Mouse (Mus musculus): ENCODE measurements around the gene Phlda1.

Phlda1 gene

DNA sequence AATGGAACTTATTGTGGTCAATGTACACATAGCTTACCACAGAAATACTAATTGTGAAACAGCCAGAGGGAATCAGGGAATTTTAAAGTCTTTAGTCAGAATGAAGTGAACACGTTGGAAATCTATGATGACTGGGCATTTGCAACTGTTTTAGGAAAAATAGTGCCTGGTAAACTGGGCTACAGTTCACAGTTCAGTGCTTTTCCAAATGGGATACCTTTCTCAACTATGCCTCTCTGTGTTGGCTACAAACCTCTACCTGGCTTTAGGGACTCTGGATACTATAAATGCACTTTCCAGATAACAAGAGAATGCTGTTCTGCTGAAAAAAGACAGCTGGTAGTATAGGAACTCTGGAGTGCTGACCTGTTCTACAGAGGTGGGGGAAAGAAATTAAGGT is 1.5 kb upstream of the Phlda1 start:
- no peak for DNase-seq (ENCODE audit: low spot score in 2 of 2)

DNA sequence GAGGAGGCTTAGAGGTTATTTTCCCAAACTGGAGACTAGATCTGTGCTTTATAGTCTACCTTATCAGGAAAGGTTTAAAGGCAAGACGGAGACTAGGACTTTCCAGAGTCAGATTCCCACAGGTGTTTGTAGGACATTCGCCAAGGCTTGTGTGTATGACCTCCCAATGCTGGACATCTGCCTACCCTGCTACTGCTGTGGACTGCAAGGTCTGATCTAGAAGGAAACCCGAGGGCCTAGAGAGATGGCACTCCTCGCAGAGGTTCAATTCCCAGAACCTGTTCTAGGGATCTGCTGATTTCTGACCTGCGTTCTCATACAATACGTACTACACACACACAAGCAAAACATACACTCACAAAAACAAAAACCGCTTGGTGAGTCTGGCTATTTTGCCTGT is 680 bp upstream of the Phlda1 start:
- no peak for DNase-seq (ENCODE audit: low spot score in 2 of 2)

DNA sequence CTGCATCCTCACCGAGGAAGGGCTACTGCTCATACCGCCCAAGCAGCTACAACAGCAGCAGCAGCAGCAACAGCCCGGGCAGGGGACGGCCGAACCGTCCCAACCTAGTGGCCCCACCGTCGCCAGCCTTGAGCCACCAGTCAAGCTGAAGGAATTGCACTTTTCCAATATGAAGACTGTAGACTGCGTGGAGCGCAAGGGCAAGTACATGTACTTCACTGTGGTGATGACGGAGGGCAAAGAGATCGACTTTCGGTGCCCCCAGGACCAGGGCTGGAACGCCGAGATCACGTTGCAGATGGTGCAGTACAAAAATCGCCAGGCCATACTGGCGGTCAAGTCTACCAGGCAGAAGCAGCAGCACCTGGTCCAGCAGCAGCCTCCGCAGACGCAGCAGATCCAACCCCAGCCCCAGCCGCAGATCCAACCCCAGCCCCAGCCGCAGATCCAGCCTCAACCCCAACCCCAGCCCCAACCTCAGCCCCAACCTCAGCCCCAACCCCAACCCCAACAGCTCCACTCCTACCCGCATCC is 907 bp downstream of the Phlda1 start:
- no peak for DNase-seq (ENCODE audit: low spot score in 2 of 2)

DNA sequence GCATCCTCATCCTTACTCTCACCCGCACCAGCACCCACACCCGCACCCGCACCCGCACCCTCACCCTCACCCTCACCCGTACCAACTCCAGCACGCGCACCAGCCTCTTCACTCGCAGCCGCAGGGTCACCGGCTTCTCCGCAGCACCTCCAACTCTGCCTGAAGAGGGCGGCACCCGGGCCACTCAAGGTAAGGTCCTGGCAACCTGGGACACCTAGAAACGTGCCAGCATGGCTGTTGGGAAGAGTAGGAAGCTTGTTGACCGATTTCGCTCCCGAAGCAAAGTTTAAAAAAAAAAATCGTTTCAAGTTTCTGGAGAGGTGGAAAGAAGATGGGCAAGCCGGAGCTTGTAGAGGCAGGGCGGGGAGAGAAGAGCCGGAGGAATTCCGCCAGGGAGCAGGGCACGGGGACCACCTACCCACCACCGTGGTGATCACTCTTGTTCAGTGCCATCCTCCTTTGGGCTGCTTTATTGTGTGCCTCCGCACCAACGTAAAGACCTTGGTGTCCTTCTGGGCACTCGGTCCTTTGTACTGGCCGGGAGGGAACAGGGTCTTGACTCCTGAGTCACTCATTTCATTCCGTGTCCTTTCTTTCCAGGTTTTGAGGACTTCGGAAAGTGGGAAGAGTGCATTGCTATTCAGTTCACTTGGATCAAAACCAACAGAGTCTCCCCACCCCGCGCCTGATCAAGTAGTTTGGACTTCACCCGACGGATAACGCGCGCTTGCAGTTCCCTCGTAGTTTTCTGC is 1.6 kb downstream of the Phlda1 start:
- DNase-seq (ENCODE audit: low spot score in 2 of 2), result peak; percentile 42 to 51

DNA sequence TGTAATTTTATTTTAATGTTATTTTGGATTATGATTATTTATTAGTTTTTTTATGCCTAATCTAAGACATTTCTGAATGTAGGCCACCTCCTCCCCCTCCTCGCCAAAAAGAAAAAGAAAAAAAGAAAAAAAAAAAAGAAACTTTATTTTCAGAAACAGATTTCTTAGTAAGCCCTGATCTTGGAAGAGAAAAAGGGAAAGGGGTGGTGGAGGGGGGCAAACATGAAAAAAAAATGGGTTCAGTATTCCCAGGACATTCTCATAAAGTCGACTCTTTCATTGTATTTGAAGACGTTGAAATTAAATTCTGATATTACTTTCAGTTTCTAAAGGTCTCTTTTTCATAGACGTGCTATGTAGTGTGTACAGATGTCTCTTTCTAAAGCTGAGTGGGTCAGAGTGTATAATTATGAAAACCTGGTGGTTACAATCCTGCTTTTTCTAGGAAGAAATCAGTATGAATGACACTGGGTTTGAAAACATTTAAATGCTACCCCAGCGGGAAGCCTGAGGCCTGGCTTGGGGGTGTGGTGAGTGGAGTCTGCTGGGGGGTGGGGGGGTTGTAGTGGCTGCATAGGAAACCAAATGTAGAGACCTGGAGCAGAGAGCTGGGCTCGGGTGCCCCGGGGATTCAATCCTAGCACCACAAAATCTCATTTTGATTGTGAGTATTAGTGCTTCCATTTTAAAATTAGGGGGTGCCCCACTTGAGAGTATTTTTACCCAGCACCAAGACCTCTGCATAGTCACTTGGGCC is 2.4 kb downstream of the Phlda1 start:
- no peak for DNase-seq (ENCODE audit: low spot score in 2 of 2)

DNA sequence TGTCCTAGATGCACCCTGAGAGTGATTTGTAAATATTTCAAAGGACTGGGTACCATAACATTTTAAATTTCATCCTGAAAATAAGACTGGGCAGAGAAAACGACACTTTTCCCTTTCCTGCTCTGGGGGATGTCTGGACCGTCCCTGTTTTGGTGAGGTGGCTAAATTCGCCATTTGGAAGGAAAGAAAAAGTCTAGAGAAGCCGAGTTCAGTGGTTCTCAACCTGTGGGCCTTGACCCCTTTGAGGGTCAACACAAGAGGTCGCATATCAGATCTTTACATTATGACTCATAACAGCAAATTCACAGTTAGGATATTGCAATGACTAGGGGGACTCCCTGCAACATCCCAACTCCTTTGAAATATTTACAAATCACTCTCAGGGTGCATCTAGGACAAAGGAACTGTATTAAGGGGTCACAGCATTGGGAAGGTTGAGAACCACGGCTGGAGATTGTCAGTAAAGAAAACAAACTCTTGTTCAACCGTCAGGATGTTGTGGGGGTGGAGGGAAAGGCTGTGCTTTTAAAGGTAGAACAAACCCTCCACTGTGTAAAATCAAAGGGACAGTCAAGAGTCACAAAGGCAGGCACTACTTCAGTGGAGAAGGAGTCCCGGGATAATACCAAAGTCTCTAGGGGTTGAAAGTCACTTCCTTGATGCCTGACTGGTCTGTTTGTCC is 3.2 kb downstream of the Phlda1 start:
- DNase-seq (ENCODE audit: low spot score in 2 of 2), result no peak

DNA sequence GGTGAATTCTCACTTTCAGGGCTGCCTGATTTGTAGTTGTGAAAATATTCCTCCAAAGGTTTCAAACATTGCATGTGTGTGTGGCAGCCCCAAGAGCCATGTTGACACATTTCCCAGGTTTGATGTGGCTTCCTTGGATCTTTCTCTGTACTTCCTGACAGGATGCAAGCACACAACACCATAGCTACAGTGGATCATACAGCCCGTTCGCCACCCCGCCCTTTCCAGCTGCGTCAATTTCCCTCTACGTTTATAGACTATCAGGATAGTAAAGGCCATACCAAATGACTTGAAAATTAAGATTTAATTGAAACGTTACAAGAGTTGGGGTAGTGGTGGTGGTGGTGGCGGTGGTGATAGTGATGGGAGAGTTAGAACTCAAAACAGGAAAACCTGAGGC is 3.9 kb downstream of the Phlda1 start:
- DNase-seq (ENCODE audit: low spot score in 2 of 2), result no peak

DNA sequence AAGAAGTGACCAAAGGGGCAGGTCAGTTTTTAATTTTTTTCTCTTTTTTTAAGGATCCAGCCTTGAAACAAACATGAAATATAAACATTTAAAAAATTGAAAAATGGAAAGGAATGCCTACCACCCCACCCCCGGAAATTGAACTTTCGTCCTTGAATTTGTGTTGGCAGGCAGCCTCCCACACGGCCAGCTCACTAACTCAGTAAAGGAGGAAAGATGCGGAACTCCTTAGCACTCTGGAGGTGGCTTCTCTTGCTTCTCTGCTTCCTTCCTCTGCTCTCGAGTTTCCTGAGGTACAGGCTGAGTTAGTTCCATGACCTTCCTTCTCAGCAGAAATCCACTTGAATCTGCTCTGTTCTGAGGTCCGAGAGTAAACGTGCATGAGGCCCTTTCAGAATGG is 4.7 kb downstream of the Phlda1 start:
- DNase-seq (ENCODE audit: low spot score in 2 of 2), result no peak

DNA sequence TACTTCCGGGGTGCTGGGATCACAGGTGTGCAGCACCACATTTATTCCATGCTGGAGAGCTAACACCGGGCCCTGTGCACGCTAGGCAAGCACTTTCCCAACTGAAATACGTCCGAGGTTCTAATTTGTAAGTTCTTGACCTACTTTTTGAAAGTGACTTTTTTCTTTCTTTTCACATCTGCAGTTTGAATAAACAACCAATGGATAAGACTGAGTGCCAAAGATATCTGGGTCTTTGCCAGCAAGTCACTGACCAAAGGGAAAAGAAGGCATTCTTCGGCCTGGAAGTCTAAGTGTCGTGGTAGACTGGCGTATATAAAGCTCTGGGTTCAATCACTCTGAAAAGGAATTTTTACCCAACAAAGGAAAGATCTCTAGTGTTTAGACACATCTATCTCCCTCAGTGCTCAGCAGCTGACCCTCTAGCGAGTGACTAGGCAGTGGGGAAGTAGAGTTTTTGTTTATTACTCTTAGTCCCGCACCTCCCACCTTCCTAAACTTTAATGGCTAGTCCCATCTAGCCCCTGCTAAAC is 6.0 kb downstream of the Phlda1 start:
- DNase-seq (ENCODE audit: low spot score in 2 of 2), result peak; percentile 20 to 51

DNA sequence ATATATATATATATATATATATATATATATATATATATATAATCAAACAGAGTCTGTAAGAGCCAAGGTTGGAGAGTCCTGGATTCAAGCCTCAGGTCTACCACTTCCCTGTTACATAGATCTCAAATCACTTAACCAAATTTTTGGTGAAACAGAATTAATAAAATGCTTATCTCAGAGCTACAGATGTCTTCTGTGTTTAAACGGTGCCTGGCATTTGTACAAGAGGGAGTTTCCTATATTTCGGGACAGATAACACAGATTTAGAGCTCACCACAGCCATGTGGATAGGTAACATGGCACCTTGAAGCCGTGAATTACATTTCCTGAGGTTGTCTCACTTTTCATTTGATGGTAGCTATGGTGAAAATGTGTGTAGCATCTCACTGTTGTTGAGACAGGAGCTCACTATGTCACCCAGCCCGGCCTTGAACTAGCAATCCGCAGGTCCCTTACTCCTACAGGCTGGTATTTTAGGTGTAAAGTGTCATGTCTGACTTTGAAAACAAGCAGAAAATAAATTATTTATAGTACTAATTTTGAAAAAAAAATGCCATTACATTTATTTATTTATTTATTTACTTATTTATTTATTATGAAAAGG is 8.3 kb downstream of the Phlda1 start:
- DNase-seq (ENCODE audit: low spot score in 2 of 2), result no peak

DNA sequence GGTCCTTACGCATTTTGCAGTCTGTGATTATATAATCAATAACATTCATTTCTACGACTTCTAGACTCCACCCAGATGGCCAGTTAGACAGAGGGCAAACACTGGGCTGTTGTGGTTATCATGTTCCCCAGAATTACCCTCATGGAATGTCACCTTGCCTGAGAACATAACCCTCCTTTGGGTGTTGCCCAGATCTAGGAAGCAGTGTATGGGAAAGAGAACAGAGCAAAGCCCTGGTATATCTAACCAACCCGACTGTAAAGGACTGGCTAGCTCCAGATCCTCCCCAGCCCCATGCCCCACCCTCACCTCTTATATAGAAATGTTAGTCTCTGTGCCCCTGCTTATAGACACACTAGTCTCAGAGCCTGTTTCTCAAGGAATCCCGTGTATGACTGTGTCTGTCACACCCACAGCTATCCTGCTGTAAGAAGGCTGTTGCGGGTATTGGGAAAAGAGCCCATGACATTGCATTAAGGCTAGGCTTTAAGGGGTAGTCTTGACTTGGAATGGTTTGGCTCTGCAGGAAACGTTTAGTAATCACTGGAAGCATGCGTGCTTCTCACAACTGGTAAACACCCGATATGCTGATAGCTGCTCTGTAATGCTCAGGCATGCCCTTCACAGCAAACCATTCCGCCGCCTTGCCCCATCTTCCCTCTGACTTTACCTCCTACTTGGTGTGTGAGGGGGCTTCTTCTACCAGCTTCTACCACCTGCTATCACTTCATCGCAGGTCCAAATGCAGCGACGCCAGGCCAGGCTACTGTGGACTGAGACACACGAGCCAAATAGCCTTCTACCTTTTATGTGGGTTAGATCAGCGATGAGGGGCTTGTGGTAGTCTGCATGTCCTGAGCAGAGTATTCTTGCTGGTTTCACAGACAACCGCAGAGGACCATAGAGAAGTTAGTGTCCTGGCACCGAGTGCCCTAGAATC is 9.3 kb downstream of the Phlda1 start:
- no peak for DNase-seq (ENCODE audit: low spot score in 2 of 2)

DNA sequence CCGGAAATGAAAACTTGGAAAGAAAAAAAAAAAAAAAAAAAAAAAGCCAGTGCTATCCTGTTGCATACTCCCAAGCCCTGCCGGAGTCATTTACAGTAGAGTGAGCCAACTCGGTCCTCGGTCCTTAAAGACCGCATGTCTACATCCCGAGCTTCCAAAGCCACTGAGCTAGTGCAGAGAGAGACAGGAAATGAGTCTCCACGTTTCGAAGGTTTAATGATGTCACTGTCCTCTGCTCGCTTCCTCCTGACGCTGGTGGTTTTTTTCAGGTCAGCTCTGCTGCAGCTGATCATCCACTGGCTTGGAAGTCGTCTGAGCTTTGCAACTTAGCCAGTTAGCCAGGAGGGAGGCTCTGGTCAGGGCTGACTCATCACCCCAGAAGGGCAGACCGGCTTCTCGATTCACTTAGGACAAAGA is 10.1 kb downstream of the Phlda1 start:
- peak; percentile 66 to 70 for DNase-seq (ENCODE audit: low spot score in 2 of 2)

DNA sequence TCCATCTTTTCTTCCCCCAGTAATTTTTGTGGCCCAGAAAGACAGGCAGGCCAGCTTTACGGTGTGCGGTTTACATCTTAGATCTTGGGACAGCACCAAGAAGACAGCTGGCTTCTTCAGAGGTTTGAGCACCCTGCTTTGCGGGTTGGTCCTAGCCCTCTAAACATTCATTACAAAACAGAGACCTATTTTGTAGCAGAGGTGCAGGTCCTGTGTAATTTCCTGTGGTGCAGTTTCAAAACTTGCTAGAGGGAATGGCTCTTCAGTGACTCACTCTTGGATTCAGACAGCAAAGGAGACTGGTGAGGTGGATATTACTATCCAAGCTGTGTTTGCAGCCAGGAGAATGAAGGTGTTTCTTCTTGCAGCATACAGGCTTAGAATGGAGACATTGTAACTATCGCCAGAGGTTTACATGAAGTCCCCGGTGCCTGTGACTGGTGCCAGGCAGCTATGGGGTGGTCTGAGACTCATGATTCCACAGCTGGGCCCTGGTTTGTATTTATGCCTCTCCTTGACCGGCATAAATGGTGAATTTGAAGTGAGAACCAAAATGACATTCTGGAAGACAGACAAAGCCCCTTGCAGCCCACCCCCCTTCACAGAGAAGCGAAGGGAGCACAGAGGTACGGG is 10.8 kb downstream of the Phlda1 start:
- no peak for DNase-seq (ENCODE audit: low spot score in 2 of 2)

DNA sequence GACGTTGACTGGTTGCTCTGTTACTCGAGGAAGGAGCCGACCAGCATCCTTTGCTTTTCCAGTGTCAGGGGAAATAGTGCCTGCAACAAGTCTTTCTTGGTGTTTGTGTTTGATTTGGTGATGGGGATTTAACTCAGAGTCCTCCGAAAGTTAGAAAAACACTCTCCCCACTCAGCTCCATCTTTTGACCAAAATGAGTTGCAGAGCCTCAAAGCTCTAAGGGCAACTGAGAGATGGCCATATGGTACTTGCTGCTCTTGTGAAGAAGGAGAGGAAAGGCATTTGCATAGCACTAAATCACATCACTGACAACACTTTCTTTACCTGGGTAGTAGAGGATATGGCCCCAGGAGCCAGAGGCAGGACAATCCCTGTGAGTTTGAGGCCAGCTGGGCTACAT is 12.3 kb downstream of the Phlda1 start:
- DNase-seq (ENCODE audit: low spot score in 2 of 2), result no peak

DNA sequence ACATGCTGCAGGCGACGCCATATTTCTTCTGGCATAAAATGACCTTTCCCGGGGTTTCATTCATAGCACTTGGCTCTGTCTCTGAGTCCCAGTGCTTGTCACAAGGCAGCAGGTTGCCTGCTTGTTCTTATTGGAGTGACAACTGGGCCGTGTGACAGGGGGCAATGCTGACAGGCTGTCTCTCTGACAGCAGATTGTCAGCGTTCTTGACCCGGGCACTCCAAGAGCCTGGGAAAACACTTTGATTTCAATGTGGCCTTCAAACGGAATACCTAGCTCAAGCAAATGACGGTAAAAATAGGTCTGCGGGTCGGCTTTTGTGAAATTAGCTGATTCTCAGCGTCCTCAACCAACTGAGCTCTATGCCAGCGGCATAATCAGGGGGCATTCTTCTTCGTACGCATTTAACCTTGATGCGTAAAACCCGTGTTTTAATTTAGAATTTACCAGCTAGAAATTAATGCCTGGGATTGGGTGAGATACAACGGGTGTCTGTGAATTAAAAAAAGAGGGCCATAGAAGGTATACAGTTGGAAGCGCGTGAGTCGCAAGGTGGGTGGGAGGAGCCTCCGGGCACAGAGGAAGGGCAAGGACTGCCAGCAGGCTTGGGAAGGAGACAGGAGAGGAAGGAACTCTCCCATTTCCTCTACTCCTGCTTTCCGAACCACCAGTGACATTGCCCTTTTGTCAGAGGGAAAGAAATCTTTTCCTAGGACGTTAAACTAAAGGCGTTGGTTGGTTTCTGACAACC is 13.7 kb downstream of the Phlda1 start:
- DNase-seq (ENCODE audit: low spot score in 2 of 2), result peak; percentile 52 to 61

DNA sequence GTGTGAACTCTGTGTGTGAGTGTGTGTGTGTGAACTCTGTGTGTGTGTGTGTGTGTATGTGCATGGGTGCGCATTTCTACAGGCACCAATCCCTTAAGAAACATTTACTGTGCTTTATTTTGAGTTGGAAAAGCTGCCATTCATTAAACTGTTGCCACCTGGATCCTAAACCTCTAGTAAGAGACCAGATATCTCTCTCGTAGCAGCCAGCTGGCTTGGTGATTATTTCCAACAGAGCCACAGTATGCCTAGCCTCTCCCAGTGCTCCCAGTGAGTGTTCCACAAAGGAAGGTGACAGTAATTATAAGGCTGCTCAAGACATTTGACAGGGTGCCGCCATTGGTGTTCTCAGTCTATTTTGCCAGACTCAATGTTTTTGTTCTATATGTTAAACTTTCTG is 14.5 kb downstream of the Phlda1 start:
- no peak for DNase-seq (ENCODE audit: low spot score in 2 of 2)

DNA sequence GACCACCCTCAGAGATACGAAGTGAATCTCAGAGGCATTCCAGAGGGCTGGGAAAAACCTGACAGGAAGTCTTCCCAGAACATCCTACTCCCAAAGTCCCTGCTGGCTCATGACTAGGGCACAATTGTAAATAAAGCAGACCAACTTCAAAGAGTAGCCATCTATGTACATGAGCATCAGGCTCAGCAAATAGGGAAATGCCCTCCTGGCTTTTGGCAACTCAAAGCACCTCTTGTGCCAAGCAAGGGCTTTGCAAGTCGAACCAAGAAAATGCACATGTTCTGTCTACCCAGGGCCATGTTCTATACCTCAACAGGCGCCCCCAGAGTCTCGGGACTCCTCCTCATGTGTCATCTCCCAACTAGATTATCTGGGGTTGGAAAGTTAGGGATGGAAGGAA is 15.6 kb downstream of the Phlda1 start:
- no peak for DNase-seq (ENCODE audit: low spot score in 2 of 2)

DNA sequence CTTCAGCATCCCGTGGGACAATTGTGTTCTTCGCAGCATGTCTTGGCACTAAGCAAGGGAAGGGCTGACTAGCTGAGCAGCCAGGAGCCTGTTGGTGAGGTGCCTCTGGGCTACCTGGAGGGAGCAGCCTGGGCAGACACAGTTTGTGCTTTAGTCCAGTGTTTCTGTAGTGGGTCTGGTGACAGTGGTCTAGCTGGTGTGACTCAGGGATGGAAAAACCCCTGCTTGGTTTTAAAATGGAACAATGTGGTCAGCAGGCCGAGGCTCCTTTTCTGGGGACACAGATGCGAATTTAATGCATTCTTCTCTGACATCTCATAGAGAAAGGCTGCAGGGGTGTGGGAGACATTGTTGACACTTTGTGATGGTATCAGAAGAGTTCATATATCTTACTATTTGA is 16.1 kb downstream of the Phlda1 start:
- DNase-seq (ENCODE audit: low spot score in 2 of 2), result no peak

DNA sequence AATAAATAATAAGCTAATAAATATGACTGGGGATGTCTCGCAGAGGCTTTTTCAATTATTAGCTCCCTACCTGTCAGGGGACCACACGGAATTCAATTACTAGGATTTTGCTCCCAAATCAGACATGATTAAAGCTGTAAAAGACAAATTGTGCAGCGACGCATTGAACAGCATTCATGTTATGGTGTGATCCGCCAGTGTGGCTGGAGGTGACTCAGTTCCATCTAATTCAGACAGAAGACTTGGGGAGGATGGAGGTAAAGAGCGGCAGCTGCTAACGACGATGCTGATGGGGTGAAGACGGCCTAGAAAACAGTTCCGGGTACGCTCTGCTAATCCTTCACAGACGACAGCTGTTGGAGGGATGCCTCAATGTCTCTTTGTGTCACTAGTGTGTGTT is 17.8 kb downstream of the Phlda1 start:
- DNase-seq (ENCODE audit: low spot score in 2 of 2), result no peak

DNA sequence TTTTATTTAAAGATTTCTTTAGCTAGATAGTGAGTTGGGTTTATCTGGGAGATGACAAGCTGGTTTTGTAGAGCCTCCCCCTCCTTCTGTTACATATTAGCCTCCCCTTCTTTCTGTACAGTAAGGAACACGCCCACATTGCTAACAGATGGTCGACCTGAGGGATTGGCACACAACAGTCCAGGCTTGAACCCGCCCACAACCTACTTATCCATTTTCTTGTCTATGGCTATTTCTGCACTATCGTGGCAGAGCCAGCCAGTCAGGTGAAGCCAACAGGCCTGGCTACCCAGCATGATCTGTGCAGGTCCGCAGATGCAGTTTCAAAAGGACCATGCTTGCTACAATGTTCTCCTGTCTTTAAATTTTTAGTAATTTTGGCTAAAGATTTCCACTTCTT is 21.0 kb downstream of the Phlda1 start:
- DNase-seq (ENCODE audit: low spot score in 2 of 2), result no peak

All from heart, adult 9 months (tissue).